Mouse (Mus musculus) retina, postnatal 7 days (tissue): ENCODE data around the gene Zfp709.
"Not testable (repeated sequence)": the region's sequence is repeated elsewhere in the genome, so short reads cannot be mapped to it uniquely, and the experiment has no call there.

ENCODE experiments used
- DNase-seq: peaks from one replicate; pipeline ENCODE4 v3.0.0-alpha.2; 2012; ENCODE audit warnings: low read depth, low spot score

The Zfp709 gene

DNA sequence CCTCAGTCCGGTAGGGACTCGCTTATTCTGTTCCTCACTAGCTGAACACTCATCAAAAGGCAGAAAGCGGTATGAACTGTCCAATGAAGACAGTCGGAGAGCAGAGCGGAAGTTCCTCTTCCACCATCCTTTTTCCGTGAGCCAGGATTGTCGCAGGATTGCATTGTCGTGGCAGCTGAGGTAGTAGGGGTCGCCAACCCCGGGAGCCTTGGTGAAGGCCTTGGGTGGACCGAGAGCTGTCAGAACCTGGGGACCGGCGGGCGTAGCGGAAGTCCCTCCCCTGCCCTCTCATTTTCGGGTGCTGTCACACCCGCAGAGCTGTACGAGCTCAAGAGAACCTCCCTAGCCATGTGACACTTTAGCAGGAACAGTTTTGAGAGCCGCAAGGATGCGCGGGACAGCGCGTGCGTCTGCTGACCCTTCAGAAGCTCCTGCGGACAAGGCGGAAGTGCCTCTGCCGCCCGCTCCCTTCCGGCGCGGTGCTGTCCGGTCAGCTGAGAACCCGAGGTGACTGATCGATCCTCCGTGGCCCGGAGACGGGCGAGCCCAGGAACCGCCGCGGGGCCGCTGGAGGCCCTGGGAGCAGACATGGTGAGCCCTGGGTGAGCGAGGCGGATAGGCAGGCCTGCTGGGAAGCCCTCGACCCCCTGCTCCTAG is at the start of gene Zfp709:
Zfp709 (plus strand) TSS at position 402 of the 657 bp plus-strand sequence.
- peak; percentile 42 for DNase-seq

DNA sequence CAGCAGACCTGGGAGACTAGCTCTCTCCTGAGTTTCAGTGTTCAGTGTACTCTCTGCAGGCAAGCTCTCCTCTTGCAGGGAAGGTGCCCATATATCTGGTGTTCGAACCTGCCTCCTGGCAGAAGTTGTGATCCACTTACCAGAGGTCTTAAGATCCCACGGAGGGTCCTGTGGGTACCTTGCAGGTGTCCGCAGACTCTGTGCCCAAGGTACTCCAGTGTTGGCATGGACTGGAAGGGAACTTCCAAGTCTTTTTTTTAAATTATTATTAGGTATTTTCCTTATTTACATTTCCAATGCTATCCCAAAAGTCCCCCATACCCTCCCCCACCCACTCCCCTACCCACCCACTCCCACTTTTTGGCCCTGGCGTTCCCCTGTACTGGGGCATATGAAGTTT is 43.6 kb upstream of the Zfp709 start:
- not testable (repeated sequence) for DNase-seq

DNA sequence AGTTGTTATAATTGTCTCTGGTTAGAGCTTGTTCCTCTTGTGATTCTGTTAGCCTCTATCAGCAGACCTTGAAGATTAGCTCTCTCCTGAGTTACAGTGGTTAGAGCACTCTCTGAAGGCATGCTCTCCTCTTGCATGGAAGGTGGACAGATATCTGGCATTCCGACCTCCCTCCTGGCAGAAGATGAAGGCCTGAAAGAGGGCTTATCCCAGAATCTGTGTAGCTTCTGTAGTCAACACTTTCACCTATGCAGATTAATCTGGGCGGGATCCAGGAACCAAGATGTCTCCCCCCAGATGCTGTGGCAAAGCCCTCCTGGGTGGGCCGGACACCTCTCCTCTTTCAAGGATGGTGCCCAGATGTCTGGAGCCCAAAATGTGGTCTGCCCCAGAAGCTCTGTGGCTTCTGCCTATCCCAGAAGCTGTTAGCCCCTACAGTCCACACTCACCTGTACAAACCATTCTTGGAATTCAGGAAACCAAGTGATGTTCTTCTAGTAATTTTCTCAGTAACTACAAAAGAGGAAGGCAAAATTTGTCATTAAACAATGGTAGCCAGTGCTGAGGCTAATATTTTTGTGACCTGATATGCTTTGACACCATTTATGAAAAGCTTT is 40.5 kb upstream of the Zfp709 start:
- DNase-seq: not testable (repeated sequence)

DNA sequence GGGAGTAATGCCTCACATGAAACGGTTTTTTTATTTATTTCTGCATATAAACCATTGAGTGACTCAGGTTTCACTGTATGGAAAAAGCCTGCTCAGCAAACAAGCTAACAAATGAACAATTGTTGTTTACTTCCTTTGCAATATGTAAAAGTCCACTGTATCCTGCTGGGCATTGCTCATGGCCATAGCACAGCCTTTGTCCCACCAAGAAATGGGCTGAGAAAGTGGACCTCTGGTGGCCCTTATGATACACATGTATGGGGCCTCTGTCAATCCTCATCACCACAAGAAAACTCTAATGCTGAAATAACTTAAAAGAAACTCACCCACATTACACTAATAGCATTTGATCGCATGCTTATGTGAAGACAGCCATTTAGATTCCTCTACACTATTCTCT is 39.3 kb upstream of the Zfp709 start:
- not testable (repeated sequence) for DNase-seq

DNA sequence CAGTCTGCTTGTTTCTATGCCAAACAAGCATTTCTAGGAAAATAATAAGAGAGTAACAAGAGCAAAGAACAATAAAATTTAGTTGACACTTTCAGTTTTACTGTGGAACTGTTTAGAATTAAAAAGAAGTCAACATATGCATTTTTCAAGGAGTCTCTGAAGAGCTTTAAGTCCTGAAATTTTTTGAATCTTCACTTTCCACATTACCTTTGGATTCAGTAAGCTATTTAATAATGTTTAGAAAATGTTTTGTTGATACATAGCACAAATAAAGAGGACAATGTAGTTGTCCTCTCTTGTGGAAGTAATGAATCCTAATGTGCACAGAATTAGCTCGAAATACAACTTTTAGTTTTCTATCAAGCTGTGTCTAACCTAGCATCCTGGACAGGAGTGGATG is 37.4 kb upstream of the Zfp709 start:
- DNase-seq: not testable (repeated sequence)

DNA sequence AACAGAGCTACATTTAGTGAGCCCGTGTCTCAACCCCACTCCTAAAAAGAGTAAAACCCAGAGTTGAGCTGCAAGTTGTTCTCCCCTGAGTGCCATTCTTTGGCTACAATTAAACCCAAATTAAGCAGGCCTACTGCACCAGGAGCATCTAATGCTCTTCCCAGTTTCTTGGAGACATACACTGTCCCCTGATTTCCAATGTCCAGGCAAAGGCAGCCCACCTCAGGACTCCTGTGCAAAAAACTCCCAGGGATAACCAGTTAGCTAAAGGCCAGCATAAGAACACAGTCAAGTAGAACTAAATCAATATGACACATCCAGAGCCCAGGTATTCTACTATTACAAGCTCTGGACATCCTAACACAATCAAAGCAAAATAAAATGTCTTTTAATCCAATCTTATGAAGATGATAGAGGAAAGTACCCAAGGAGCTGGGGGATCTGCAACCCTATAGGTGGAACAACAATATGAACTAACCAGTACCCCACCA is 35.8 kb upstream of the Zfp709 start:
- not testable (repeated sequence) for DNase-seq

DNA sequence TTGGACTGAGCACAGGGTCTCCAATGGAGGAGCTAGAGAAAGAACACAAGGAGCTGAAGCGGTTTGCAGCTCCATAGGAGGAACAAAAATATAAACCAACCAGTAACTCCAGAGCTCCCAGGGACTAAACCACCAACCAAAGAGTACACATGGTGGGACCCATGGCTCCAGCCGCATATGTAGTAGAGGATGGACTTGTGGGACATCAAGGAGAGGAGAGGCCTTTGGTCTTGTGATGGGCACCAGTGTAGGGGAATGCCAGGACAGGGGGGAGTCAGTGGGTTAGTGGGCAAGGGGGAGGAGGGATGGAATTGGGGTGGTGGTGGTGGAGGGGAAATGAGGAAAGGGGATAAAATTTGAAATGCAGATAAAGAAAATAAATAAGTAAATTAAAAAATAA is 35.1 kb upstream of the Zfp709 start:
- not testable (repeated sequence) for DNase-seq

DNA sequence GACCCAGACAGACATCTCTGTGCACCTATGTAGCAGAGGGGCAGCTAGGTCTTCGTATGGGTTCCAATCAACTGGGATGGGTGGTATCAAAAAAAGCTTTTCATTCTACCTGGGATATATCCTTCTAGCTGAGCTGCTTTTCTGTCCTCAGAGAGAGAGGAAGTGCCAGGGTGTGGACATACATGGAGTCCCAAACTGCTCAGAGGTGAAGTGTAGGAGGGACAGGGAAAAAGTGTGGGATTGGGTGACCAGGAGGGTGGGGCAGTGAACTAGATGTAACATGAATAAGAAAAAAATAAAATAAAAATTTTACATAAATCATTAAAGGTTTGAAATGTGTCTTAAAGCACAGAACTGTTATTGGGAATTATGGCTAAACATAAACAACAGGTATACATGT is 30.8 kb upstream of the Zfp709 start:
- DNase-seq: not testable (repeated sequence)

DNA sequence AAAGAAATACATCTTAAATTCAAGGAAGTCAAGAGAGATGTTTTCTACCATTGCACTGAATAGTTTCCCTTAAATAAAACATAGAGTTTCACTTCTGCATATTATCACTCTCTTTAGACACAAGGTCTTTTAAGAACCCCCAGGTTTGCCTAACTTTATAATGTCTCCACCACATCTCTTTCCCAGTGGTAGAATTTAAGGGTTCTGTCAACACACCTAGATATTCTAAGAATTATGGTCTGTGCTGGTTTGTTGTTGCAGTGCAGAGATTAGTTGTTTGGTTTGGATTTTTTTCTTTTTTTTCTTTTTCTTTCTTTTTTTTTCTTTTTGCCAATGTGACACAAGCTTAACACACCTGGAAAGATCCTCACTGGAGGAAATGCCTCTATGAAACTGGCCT is 28.5 kb upstream of the Zfp709 start:
- not testable (repeated sequence) for DNase-seq

DNA sequence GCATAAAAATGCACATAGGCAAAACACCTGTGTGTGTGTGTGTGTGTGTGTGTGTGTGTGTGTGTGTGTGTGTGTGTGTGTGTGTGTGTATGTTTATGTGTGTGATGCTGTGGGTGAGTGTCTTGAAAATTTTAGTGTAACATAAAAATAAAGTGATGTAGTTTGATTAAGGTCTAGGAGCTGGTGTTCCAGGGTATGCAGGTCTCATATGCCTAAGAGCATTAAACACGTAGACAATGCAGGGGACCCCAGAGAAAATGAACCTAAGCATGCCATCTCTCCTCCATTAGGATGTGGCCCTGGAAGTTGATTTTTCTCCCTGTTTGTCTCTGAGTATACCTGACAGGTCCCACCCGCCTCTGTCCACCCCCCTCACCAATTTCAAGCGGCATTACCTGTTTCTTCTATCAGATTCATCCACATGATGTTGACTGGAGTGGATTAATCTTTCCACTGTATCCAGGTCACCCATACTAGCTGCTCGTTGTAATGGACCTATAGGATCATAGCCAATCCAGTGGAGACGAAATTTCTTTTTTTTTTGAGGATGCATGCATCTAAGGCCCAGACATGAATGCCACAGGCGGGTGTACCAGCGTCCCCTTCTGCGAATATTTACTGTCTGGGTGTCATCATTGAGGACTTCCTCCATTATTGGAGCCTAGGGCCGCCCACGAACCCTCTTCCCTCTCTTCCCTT is 25.0 kb upstream of the Zfp709 start:
- not testable (repeated sequence) for DNase-seq

DNA sequence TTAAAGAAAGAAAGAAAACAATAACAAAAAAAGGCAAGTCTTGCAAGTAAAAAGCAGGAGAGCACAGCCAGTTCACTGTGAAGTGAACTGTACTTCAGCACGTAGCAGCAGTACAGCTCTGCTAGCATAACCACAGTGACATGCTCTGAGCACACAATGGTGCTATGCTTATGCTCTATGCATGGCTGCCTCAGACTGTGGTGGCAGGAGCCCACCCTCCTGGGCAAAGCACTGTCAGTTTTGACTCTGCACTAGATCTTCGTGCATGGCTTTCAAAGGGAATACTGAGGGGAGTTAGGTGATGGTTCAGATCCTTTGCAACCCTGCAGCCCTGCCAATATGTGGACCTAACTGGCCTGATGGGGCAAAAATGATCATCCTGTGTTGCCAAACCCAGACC is 24.5 kb upstream of the Zfp709 start:
- DNase-seq: not testable (repeated sequence)

DNA sequence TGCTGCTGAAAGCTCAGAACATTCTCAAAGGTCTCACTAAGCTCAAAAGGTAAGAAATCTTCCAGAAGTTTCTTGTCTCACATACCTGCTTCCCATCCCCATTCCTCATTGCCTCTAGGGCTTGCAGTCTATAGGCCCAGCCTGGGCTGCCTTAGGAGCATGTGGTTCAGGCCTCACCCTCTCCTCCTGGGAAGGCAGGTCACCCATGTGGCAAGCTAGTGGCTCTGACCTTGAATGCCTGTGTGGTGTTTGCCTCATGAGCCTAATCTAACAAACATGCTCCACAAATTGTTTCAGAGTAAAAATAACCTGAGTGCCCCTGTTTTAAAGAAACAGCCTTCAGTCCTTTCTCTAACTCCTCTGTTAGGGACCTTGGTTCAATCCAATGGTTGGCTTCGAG is 20.3 kb upstream of the Zfp709 start:
- DNase-seq: not testable (repeated sequence)

DNA sequence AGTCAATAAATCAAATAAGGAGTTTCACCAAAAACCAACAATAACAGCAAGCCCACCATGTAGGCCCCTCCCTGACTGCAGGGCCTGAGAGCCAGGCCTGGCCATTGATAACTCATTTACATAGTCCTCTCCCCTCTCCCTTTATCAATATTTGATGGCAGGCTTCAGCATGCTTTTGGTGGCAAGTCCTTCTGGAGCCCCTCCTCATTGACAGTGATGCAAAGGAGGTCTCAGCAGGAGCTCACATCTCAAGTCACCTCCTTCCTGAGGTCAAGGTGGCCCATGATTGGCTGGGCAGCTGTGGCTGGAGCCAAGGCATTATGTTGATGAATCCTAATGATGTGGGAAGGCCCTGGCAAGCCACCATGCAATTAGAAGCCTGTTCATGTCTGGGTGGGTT is 19.8 kb upstream of the Zfp709 start:
- not testable (repeated sequence) for DNase-seq

DNA sequence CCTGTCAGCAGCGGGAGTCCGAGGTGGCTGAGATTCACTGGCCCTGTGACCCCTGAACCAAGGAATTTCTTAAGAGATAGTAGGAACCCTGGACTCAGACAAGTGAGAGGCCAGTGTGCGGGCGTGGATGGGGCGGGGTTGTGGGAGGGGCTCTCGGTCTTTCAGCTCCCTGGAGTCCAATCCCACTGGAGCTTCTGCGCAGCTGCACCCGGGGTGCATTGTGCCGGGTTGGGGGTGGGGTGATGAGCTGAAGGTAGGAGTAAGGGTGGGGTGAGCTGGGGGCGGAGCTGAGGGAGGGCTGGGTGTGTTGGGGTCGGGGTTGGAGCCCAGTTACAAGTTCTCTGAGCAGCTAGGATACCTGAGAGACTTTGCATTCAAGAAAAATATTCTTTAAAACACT is 18.8 kb downstream of the Zfp709 start:
- not testable (repeated sequence) for DNase-seq

DNA sequence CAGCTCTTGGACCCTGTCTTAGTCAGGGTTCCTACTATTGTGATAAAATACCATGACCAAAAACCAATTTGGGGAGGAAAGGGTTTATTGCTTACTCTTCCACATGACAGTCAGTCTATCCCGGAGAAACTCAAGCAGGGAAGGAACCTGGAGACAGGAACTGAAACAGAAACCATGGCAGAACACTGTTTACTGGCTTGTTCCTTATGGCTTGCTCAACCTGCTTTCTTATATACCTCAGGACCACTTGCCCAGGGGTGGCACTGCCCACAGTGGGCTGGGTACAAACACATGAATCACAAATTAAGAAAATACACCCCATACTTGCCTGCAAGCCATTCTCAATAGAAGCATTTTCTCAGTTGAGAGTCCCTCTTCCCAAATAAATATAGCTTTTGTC is 21.3 kb downstream of the Zfp709 start:
- not testable (repeated sequence) for DNase-seq

DNA sequence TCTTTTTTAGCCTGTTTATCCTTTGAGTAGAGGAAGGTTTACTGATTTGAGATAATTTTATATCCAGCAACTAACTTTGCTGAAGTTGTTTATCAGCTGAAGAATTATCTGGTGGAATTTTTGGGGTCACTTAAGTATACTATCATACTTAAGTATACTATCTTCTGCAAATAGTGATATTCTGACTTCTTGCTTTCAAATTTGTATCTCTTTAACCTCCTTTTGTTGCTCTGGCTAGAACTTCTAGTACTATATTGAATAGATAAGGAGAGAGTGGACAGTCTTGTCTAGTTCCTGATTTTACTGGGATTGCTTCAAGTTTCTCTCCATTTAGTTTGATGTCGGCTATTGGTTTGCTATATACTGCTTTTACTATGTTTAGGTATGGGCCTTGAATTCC is 25.0 kb downstream of the Zfp709 start:
- DNase-seq: no peak

DNA sequence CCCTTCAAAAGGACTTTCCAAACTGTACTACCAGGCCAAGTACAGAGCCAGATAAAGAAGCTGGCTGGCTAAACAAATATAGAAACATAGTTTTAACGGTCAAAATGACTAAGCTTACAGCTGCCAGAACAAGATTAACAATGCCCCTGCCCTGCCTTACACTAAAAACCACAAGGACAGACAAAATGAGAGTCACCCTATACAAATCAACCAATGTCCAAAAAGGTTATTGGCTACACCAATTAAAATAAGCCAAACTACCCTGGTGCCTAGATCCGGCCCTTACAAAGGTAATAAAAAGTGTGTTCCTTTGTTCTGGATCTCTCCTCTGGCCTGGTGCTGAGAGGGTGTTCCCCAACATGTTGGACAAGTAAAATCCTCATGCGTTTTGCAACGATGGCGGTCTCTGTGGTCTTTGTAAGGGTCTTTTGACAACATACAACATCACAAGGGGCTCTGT is 26.0 kb downstream of the Zfp709 start:
- DNase-seq: peak; percentile 14

DNA sequence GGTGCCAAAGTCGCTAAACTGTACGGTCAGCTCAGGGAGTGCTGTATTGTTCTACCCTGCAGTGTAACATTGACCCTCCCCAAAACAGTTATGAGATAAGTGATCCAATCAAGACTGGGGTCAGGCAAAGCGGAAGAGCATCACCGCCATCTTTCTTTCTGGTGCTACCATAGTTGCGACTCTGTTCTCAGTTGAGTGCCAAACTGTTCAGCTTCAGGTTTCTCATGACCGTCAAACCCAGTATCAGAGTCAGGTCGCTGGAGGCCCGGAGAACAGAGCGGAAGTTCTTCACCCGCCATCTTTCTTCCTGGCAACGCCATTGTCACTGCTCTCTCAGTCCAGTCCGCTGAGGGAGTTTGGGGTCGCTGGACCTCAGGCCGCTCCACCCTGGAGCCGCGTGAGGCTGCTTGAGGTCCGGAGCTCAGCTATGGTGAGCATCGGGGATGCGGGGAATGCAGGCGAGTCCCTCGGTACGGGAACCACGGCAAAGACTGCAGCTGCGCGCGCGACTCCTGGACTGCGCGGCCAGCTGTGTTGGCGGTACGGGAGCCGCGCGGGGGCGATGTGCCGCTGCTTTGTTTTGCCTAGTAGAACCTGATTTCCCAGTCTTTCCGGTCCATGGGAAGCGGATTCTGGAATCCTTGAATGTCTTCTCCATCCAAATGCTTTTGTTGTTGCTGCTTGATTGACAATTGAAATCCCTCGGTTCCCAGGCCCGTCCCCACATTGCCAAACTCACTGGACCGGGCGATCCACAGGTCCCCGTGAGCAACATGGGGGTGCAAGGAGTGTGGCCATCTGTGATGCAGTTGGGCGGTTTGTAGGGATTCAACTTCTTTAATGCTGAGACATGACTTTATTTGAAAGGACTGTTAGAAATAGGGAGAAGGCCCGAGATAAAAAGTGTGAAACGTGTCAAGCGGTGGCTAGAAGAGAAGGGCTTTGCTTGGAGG is 26.8 kb downstream of the Zfp709 start, which contains the start of the genes Zfp882 and Zfp617:
Zfp882 (plus strand) TSS at position 300 of the 953 bp plus-strand sequence.
Zfp617 (plus strand) TSS at position 327 of the 953 bp plus-strand sequence.
- DNase-seq: peak; percentile 85

DNA sequence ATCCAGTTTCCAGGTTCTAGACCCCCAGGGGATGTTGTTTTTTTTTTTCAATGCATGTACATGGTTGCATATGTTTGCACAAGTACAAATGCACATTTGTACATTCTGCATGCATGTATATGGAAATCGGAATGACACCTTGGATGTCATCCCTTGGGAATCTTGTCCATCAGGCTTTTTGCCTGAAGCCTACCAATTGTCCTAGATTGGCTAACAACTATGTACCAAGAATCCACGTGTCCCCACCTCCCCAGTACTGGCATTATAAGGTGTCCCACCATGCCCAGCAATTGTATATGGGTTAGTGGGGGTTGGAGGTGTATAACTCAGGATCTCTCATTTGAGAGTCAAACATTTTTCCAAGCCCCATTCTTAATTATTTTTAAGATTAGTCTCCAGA is 30.5 kb downstream of the Zfp709 start:
- no peak for DNase-seq

DNA sequence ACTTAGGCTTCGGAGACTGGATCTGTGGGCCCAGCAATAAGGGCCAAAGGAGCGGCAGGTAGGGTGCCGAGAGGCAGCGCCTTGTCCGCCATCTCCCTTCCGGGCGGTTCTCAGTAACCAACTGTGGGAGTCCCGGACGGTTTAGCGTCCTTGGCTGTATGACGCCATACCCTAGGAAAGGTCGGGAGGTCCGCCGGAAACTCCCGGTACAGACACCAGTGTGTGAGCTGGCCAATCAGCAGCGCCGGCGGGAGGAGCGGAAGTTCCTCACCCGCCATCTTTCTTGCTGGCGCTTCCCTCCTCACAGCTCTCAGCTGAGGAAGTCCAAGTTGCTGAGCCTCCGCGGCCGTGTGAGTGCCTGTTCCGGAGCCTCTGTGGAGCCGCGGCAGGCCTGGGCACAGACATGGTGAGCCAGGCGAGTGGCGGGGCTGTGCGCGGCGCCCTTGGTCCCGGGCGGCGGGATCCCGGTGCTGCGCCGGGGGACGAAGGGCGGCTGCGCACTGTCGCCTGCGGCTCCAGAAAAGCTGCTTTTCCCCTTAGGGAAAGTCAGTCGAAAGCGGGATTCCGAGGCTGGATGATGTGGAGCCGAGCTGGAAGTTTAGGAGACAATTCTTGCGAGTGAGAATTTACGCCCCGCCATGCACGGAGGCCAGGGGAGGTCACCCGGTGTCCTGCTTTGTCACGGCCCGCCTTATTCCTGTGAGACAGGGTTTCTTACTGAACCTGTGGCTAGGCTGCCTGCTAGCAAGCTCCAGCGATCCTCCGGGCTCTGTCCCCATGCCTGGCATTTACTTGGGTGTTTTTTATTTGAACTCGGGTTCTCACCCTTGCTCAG is 41.0 kb downstream of the Zfp709 start:
- peak; percentile 90 for DNase-seq
